Mouse (Mus musculus) mesoderm, embryonic 11.5 days (tissue): ENCODE results near the gene Prdx1.

Source experiments
- DNase-seq: peaks from one replicate; pipeline ENCODE4 v3.0.0-alpha.2; 2012; ENCODE audit warnings: low read depth, low spot score

Prdx1 gene

DNA sequence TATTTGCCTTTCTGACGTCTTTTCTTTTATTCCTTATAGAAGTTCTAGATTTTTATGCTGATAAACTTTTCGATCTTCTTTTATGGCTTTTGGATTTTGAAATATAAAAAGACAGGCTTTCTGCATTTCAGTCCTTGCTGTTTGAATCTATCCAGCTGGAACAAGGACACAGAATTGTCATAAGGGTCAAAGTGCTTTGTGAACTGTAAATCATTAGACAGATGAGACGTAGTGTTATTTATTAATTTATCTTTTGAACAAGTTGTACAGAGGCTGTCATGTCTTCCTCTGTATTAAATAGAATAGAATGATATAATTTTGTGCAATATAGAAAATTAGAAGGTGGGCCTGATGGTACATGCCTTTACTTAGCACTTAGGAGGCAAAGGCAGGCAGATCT lies 42.1 kb downstream of the Prdx1 start:
- DNase-seq = no peak

GRCm38 (mm10) chr4:116729532-116729931 lies 44.2 kb downstream of the Prdx1 start:
- no peak for DNase-seq

GRCm38 (mm10) chr4:116731077-116731476 lies 45.7 kb downstream of the Prdx1 start:
- DNase-seq = no peak

DNA sequence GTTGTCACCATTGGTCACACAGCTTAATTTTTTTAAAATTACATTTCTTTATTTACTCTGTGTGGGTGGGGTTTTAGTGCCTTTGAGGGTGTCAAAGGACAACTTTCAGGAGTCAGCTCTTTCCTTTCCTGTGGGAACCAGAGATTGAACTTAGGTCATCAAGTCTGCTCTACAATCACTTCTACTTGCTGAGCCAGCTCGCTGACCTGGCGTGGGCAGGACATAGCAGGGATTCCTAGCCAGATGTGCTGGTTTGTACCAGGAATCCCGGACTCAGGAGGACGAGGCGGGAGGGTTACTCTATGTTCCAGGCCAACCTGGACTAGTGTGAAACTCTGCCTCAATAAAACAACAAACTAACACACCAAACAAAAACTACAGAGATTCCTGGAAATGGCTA lies 47.0 kb downstream of the Prdx1 start:
- no peak for DNase-seq

- DNase-seq = no peak
These were observed 49.7 kb downstream of the Prdx1 start for GRCm38 (mm10) chr4:116734996-116735395.

- DNase-seq = no peak
These were observed 53.8 kb downstream of the Prdx1 start for GRCm38 (mm10) chr4:116738972-116739751.

- DNase-seq = no peak
These were observed 64.4 kb downstream of the Prdx1 start for GRCm38 (mm10) chr4:116749750-116750149.
